Mouse (Mus musculus): Measurements from ENCODE around the gene 2610528A11Rik.

DNA sequence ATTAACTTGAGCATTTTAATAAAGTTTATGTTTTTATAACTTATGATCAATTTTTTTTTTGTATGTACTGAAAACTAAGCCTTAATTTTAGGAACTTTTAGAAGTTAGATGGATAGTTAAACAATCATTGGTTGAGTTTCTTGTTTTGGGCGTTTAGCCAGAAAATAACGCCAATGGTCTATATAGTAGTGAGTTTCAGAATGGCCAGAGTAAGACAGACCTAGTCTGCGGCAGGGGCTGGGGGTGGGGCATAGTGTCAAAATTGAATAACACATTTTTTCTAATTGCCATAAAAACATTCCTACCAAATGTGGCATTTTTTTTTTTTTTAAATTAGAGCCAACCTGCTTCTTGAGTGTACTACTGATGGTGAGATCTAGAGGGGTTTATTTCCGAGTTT is 22.3 kb upstream of the 2610528A11Rik start:
- TF ChIP-seq CTCF (IDR thresholded peaks at IDR 0.05; ENCODE audit: low read depth, low read length) (no peak), POLR2A (IDR thresholded peaks at IDR 0.05; ENCODE audit: insufficient read depth, low read length) (no peak), EP300 (IDR thresholded peaks at IDR 0.05; ENCODE audit: insufficient read depth, low read depth, low read length) (no peak)

Measured in ES-Bruce4 (cell line).